Mouse (Mus musculus) thymus, adult 2 months (tissue): ENCODE measurements around the gene Ints4.

Experiments used
- CTCF ChIP-seq: fragments of 200-500 bp; IDR thresholded peaks from 2 replicates; pipeline ENCODE4 v1.5.1; 2012; ENCODE audit warnings: mild to moderate bottlenecking, control low read depth, low read length, moderate library complexity, borderline replicate concordance; ENCODE audit not compliant: control insufficient read depth, poor library complexity, insufficient read depth; ENCODE audit errors: extremely low read depth
- POLR2A ChIP-seq: fragments of 200-500 bp; IDR thresholded peaks from 2 replicates; pipeline ENCODE4 v1.6.1; 2012; ENCODE audit warnings: mild to moderate bottlenecking, low read length, control low read depth, moderate library complexity; ENCODE audit not compliant: control insufficient read depth, poor library complexity, insufficient read depth; ENCODE audit errors: extremely low read depth

DNA sequence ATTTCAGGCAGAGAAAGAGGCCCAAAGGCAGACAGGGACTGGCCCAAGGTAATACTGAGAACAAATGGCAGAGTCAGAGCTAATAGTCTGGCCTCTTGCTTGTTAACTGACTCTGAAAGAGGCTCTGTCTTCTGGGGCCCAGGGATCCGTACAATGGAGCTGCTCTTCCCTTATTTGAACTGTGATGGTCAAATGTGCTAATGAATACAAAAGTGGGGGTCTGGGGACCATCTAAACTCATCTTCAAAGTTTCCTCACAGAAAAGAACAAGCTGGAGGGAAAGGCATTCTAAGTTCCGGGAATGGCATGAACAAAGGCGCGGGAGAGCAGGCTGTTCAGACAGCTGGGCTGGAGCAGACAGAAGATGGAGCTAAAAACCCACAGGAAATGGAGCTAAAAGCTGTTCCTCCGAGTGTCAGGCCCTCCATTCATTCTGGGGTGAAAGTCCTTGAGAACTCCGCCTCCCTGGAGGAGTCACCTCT is 33.7 kb upstream of the Ints4 start:
- TF ChIP-seq CTCF (no peak), POLR2A (no peak)
